Mouse (Mus musculus) stomach, embryonic 15.5 days (tissue): ENCODE measurements at regions not wholly inside any gene's neighbourhood (a gene's known extent, or its start where the extent isn't known, plus 50 kb on each side); places are given as distances from the start of the nearest gene placed in this dataset.
A peak's percentile ranks its signal among the peaks of the same experiment; 100 is the strongest.

Source experiments
- ATAC-seq: fragments of 200-750 bp; cut with Nextera tagmentation; 2 replicates; pipeline ENCODE4 v1.8.0; 2017; ENCODE audit warnings: low read depth, moderate number of reproducible peaks, moderate TSS enrichment; ENCODE audit not compliant: insufficient read depth, low FRiP score
- H3K27ac ChIP-seq: fragments of 300-500 bp; sonication (generic); 2 replicates; pipeline ENCODE4 v1.5.1; 2015; ENCODE audit warnings: mild to moderate bottlenecking, inconsistent platforms
- H3K27me3 ChIP-seq: fragments of 300-500 bp; sonication (generic); replicated peaks from 2 replicates; pipeline ENCODE4 v1.6.1; 2015; ENCODE audit warnings: inconsistent platforms
- H3K36me3 ChIP-seq: fragments of 300-500 bp; sonication (generic); 2 replicates; pipeline ENCODE4 v1.6.1; 2015; ENCODE audit warnings: inconsistent platforms
- H3K4me1 ChIP-seq: fragments of 300-500 bp; sonication (generic); 2 replicates; pipeline ENCODE4 v1.6.1; 2015; ENCODE audit warnings: inconsistent platforms
- H3K4me2 ChIP-seq: fragments of 300-500 bp; sonication (generic); 2 replicates; pipeline ENCODE4 v1.6.1; 2015; ENCODE audit warnings: mild to moderate bottlenecking, inconsistent platforms
- H3K4me3 ChIP-seq: fragments of 300-500 bp; sonication (generic); replicated peaks from 2 replicates; pipeline ENCODE4 v1.5.1; 2015; ENCODE audit warnings: inconsistent platforms
- H3K9ac ChIP-seq: fragments of 300-500 bp; sonication (generic); 2 replicates; pipeline ENCODE4 v1.6.1; 2015; ENCODE audit warnings: inconsistent platforms
- H3K9me3 ChIP-seq: fragments of 300-500 bp; sonication (generic); 2 replicates; pipeline ENCODE4 v1.6.1; 2016; ENCODE audit warnings: inconsistent platforms
- WGBS: fragments of 180-500 bp; shearing (Covaris S2); methylation state at CpG from one replicate; pipeline ENCODE4 v1.1.7; 2015; 5-methylcytosine and 5-hydroxymethylcytosine counted together

DNA sequence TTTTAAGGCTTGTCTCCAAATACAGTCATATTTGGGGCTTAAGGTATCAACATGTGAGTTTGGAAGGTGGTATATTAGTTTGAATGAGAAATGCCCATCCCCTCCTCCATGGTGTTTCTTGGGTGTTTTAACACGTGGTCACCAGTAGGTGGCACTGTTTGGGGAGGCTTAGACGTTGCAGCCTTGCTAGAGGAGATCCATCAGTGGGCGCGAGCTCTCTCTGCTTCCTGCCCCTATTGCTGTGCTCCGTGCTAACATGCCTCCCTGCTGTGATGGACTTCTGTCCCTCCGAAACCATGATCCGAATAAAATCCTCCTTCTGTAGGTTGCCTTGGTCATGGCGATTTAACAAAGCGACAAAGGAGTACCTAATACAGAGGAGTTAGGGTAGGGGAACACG, 183.3 kb downstream of the Barhl2 start:
- WGBS = 33% methylated on average over 10 of the region's 10 CpGs
- no peaks in the 10 kb centered on the region for H3K27me3 ChIP-seq
- no peak overlapping the region for H3K4me2 ChIP-seq
- H3K9me3 ChIP-seq = no peaks in the 10 kb centered on the region
- no peak overlapping the region for H3K4me3 ChIP-seq
- no peak overlapping the region for H3K9ac ChIP-seq
- H3K27ac ChIP-seq = no peak overlapping the region
- H3K36me3 ChIP-seq = no peaks in the 10 kb centered on the region
- H3K4me1 ChIP-seq = no peaks in the 10 kb centered on the region
- ATAC-seq = no peak

DNA sequence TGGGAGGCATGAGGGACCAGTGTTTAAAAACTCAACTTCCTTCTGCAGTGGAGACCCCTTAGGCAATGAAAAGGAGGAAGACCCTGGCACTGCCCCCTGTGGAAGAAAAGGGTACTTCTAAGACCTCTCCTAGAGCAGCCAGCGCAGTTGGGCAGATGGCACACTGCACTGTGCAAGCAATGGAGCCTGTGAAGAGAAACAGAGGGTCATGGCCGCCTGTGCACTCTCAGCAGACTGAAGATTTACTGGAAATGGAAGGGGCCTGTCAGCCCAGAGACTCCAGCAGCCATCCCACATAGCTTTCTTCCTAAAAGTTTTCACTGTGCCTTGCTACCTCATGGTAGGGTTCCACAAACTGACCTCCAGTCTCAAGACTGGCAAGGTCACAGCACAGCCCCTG, 193.4 kb downstream of the Barhl2 start:
- no peaks in the 10 kb centered on the region for H3K27me3 ChIP-seq
- H3K27ac ChIP-seq = no peak overlapping the region
- H3K4me3 ChIP-seq = no peak overlapping the region
- 60% methylated on average over 2 of the region's 2 CpGs for WGBS
- no peak overlapping the region for H3K4me2 ChIP-seq
- H3K9me3 ChIP-seq = no peaks in the 10 kb centered on the region
- no peak overlapping the region for H3K9ac ChIP-seq
- H3K36me3 ChIP-seq = no peaks in the 10 kb centered on the region
- no peaks in the 10 kb centered on the region for H3K4me1 ChIP-seq
- no peak for ATAC-seq

DNA sequence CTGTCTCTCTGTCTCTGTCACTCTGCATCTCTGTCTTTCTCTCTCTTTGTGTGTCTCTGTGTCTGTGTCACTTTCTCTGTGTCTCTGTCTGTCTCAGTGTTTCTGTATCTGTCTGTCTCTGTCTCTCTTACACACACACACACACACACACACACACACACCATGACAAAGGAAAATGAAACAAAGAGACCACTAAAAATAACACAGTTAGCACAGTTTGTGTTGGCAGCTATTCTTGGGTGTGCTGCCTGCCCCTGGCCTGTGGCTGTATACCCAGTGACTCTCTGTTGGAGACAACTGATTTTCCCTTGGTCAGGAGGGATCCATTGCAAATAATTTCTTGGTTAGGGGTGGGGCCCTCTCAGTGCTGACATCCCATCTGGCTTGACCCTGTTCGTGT, 200.8 kb downstream of the Barhl2 start:
- Histone ChIP-seq H3K4me2 (no peak overlapping the region), H3K9me3 (no peaks in the 10 kb centered on the region), H3K9ac (no peak overlapping the region), H3K36me3 (no peaks in the 10 kb centered on the region), H3K27ac (no peak overlapping the region), H3K4me1 (no peaks in the 10 kb centered on the region), H3K27me3 (no peaks in the 10 kb centered on the region), H3K4me3 (no peak overlapping the region)
- ATAC-seq = no peak
- WGBS = 83% methylated on average over 1 of the region's 1 CpGs

DNA sequence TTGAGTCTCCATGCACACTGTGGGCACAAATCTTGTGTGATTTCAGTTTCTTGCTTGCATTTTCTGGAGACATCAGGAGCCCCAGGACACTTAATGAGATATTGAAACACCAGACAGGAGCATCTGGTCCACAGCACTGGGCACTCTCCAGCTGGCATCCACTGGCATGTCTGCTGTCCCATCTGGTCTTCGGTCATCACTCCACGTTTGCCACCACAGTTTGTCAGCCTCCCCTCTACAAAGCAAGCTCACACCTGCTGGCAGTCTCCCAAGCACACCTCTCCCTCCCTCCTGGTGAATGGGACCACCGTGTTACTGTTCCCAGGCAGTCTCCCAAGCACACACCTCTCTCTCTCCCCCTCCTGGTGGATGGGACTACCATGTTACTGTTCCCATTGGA, 228.8 kb downstream of the Barhl2 start:
- no peak for ATAC-seq
- H3K4me3 ChIP-seq = no peak overlapping the region
- WGBS = 44% methylated on average over 3 of the region's 3 CpGs
- no peaks in the 10 kb centered on the region for H3K36me3 ChIP-seq
- no peak overlapping the region for H3K9ac ChIP-seq
- no peak overlapping the region for H3K27ac ChIP-seq
- no peaks in the 10 kb centered on the region for H3K9me3 ChIP-seq
- H3K4me1 ChIP-seq = no peaks in the 10 kb centered on the region
- no peaks in the 10 kb centered on the region for H3K27me3 ChIP-seq
- no peak overlapping the region for H3K4me2 ChIP-seq

DNA sequence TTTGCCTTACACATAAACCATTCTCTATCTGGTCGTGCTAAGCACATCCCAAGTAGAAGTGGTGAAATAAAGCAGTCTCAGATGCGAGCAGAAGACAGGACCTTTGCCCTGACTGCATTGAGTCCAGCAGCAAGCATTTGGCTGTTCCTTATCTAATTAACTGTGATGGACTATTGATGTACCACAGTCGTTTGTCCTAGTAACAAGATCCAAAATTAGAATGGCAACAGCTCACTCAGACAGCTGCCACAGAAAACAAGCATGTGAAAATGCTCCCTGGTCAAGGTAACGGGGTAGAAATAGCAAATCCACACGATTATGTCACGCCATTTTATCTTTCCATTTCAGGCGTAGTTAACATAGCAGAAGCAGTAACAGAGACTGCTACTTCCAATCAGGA, 233.8 kb downstream of the Barhl2 start:
- Histone ChIP-seq H3K4me2 (no peak overlapping the region), H3K9me3 (no peaks in the 10 kb centered on the region), H3K27me3 (no peaks in the 10 kb centered on the region), H3K9ac (no peak overlapping the region), H3K27ac (no peak overlapping the region), H3K4me3 (no peak overlapping the region), H3K4me1 (no peaks in the 10 kb centered on the region), H3K36me3 (no peaks in the 10 kb centered on the region)
- 56% methylated on average over 7 of the region's 7 CpGs for WGBS
- ATAC-seq = no peak

DNA sequence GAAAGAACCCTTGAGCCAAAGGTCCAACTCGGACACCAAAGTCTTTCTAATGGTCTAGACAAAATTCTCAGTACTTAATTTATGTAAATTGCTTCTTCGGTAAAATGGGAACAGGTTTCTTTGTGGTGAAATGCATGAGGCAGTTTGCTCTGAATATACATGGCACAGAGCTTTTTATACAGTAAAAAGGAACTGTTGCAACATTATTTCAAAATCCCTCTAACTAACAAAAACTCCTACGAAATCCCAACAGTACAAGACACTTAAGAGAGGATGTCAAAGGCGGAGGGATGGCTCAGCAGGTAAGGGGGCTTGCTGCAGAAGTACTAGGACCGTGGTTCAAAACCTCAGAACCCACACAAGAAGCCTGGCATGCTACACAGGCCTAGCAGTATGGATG, 248.4 kb downstream of the Barhl2 start:
- no peaks in the 10 kb centered on the region for H3K4me1 ChIP-seq
- no peaks in the 10 kb centered on the region for H3K27me3 ChIP-seq
- H3K27ac ChIP-seq = no peak overlapping the region
- H3K9me3 ChIP-seq = no peaks in the 10 kb centered on the region
- no peak overlapping the region for H3K9ac ChIP-seq
- ATAC-seq = no peak
- H3K4me2 ChIP-seq = no peak overlapping the region
- WGBS = 80% methylated on average over 5 of the region's 5 CpGs
- H3K4me3 ChIP-seq = no peak overlapping the region
- H3K36me3 ChIP-seq = no peaks in the 10 kb centered on the region

DNA sequence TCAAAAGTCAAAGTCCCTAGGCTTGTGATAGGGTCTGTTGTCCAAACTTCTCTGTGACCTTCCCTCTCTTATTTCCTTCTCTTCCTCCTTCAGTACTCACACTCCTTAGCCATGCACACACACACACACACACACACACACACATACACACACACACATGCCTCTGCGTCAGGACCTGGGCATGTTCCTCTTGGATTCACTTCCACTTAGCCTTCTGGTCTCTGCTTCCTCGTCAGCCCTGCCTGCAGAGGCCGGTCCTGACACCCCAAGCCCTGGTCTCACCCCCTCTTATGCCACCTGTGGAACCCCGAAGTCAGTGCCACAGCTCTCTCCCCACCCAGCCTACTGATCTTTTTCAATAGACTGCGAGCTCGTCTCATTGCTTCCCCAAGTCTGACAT, 250.3 kb downstream of the Barhl2 start:
- no peak for ATAC-seq
- H3K4me2 ChIP-seq = no peak overlapping the region
- H3K27me3 ChIP-seq = no peaks in the 10 kb centered on the region
- no peak overlapping the region for H3K27ac ChIP-seq
- WGBS = 79% methylated on average over 6 of the region's 6 CpGs
- H3K9me3 ChIP-seq = no peaks in the 10 kb centered on the region
- no peaks in the 10 kb centered on the region for H3K4me1 ChIP-seq
- H3K4me3 ChIP-seq = no peak overlapping the region
- no peaks in the 10 kb centered on the region for H3K36me3 ChIP-seq
- H3K9ac ChIP-seq = no peak overlapping the region

DNA sequence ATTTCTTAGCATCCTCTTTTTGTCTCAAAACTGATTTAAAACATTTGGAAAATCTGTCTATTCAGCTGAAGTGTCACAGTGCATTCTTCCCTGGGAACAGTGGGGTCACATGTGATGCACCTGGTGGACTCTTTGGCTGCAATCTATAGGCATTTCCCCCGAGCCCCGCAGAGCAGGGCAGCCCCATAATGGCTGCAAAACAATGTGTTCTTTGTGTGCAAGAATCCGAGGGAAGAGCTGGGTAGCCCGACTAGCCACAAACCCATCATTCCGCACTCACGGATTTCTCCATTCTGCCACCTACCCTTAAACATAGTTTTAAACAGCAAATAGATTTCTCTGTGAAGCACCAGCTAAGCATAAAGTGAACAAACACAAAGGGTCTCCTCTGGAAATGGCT, 252.2 kb downstream of the Barhl2 start:
- H3K4me1 ChIP-seq = no peaks in the 10 kb centered on the region
- ATAC-seq = no peak
- H3K9ac ChIP-seq = no peak overlapping the region
- H3K4me2 ChIP-seq = no peak overlapping the region
- no peaks in the 10 kb centered on the region for H3K27me3 ChIP-seq
- WGBS = 62% methylated on average over 6 of the region's 6 CpGs
- no peaks in the 10 kb centered on the region for H3K9me3 ChIP-seq
- no peak overlapping the region for H3K4me3 ChIP-seq
- H3K36me3 ChIP-seq = no peaks in the 10 kb centered on the region
- H3K27ac ChIP-seq = no peak overlapping the region

DNA sequence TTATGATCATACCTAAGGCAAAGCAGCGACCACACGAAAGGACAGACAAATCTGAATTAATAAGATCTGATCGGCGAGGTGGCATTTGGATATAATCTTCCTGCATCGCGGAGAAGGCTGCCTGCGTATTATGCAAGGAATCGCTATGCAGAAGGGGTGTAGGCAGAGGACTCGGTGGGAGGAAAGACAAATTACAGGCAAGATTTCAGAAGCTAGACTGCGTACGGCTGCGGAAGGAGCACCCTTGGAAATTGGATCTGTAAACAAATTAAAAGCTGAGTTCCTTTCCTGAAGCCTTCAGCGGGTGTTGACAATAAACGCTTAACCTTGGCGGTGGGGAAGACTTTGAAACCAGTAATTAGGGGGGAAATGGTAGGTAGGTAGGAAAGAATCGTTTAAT, 257.3 kb downstream of the Barhl2 start:
- H3K4me2 ChIP-seq = peak overlapping the region; percentile 23
- no peak overlapping the region for H3K4me3 ChIP-seq
- H3K36me3 ChIP-seq = no peaks in the 10 kb centered on the region
- H3K9me3 ChIP-seq = no peaks in the 10 kb centered on the region
- H3K9ac ChIP-seq = no peak overlapping the region
- H3K4me1 ChIP-seq = no peaks in the 10 kb centered on the region
- 51% methylated on average over 16 of the region's 16 CpGs for WGBS
- no peaks in the 10 kb centered on the region for H3K27me3 ChIP-seq
- no peak overlapping the region for H3K27ac ChIP-seq
- ATAC-seq = no peak

DNA sequence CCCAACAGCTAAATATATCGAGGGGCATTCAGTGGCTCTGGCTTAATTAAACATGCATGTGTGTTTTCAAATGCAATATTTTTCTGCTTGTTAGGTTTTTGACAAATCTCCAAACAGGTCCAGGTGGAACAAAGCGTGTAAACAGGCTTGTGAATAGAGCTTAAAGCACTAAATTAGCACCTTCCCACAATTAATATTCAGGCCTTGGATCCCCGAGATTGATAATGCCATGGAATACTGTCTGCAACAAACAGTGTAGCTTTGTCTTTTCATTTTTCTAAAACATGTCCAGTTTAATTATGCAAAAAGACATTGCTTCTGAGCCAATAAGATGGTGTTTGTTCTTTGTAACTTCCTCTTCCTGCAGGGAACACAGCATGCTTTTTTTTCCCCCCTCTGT, 258.9 kb downstream of the Barhl2 start:
- ATAC-seq = no peak
- Histone ChIP-seq H3K36me3 (no peaks in the 10 kb centered on the region), H3K4me3 (no peak overlapping the region), H3K27ac (no peak overlapping the region), H3K9ac (no peak overlapping the region), H3K4me2 (no peak overlapping the region), H3K27me3 (no peaks in the 10 kb centered on the region), H3K4me1 (no peaks in the 10 kb centered on the region), H3K9me3 (no peaks in the 10 kb centered on the region)
- 73% methylated on average over 3 of the region's 3 CpGs for WGBS

DNA sequence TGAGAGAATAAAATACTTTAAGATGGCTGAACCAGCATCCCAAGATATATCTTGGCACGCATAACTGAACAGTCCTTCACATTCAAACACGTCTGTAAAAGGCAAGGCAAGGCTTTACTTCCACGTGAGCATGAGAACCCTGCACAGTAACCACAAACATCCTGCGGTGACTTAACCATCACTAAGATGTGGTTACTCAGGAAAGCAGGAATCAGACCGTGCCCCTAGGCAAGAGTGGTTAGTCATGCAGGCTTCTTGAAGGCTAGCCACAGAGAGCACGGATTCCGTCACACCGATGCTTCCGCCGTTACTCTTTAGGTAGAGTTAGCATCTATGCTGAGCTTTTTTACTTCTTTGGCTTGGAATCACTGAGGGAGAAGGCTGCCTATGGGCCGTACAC, 266.8 kb downstream of the Barhl2 start:
- no peaks in the 10 kb centered on the region for H3K4me1 ChIP-seq
- H3K27ac ChIP-seq = no peak overlapping the region
- H3K4me3 ChIP-seq = no peak overlapping the region
- H3K9me3 ChIP-seq = no peaks in the 10 kb centered on the region
- 83% methylated on average over 11 of the region's 11 CpGs for WGBS
- H3K9ac ChIP-seq = no peak overlapping the region
- no peak for ATAC-seq
- no peaks in the 10 kb centered on the region for H3K27me3 ChIP-seq
- no peak overlapping the region for H3K4me2 ChIP-seq
- no peaks in the 10 kb centered on the region for H3K36me3 ChIP-seq

DNA sequence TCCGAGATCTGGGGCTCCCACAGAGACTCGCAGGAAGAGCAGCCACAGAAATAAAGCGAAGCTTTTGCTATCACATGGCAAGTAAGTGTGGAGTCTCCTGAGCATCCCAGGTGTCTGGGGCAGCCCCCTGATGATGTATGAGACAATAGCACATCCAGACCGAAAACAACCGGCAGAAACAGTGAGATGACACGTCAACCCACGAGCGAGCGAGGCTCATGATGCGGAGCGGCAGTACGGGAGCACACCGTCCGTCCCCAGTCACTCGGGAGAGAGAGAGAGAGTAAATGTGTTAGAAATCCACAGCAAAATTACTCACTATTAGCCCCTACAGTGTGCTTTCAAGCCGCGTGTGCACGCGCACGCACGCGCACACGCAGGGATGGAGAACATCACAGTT, 276.2 kb downstream of the Barhl2 start:
- no peaks in the 10 kb centered on the region for H3K27me3 ChIP-seq
- H3K4me1 ChIP-seq = no peaks in the 10 kb centered on the region
- H3K4me3 ChIP-seq = no peak overlapping the region
- ATAC-seq = no peak
- no peak overlapping the region for H3K27ac ChIP-seq
- H3K36me3 ChIP-seq = no peaks in the 10 kb centered on the region
- WGBS = 90% methylated on average over 23 of the region's 23 CpGs
- H3K9me3 ChIP-seq = no peaks in the 10 kb centered on the region
- H3K4me2 ChIP-seq = no peak overlapping the region
- no peak overlapping the region for H3K9ac ChIP-seq

DNA sequence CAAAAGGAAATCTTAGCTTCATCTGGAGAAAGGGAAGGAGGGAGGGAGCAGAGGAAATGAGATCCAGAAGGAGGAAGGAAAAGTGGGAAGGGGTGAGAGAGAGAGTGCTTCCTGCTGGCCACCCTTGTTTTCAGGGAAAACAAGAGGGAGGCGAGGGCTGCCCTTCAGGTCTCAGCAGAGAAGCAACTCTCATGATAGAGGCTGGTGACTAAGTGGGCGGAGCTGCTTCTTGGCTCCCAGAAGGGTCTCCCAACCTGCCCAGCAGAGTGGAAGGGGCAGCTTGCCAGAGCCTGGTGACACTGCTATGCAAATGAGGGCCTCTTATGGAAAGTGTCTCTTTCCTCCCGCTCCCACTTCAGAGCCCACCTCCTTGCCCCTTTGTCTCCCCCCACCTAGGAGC, 285.8 kb downstream of the Barhl2 start:
- H3K4me2 ChIP-seq = no peak overlapping the region
- no peaks in the 10 kb centered on the region for H3K36me3 ChIP-seq
- no peaks in the 10 kb centered on the region for H3K9me3 ChIP-seq
- 22% methylated on average over 3 of the region's 3 CpGs for WGBS
- H3K27me3 ChIP-seq = no peaks in the 10 kb centered on the region
- no peak overlapping the region for H3K9ac ChIP-seq
- H3K4me3 ChIP-seq = no peak overlapping the region
- ATAC-seq = no peak
- H3K4me1 ChIP-seq = no peaks in the 10 kb centered on the region
- no peak overlapping the region for H3K27ac ChIP-seq
